Mouse (Mus musculus) G1E (cell line): ENCODE measurements around the gene Slc25a13. TPM values are rescaled to one million over a fixed set of nuclear protein-coding genes. Genes with fewer than 3 reads are reported as not detected.

Source experiments
- ATAC-seq: 2 replicates; pipeline ENCODE4 v1.8.0; 2016; ENCODE audit warnings: mild to moderate bottlenecking; ENCODE audit not compliant: insufficient number of reproducible peaks, poor library complexity, low FRiP score, severe bottlenecking; ENCODE audit errors: extremely low read depth
- DNase-seq: peaks from one replicate; pipeline ENCODE4 v3.0.0; 2012; ENCODE audit warnings: low spot score
- H3K27me3 ChIP-seq: 2 replicates; pipeline ENCODE4 v1.6.1; 2012; ENCODE audit warnings: mild to moderate bottlenecking, low read length, inconsistent platforms; ENCODE audit not compliant: insufficient read depth
- H3K36me3 ChIP-seq: replicated peaks from 2 replicates; pipeline ENCODE3; 2012; ENCODE audit warnings: mild to moderate bottlenecking, inconsistent platforms
- H3K4me1 ChIP-seq: 2 replicates; pipeline ENCODE4 v1.6.1; 2012; ENCODE audit warnings: low read depth, low read length, inconsistent platforms, mixed read lengths; ENCODE audit not compliant: insufficient read depth
- H3K4me3 ChIP-seq: 2 replicates; pipeline ENCODE4 v1.5.1; 2012; ENCODE audit warnings: low read depth, mild to moderate bottlenecking, inconsistent platforms, low read length, moderate library complexity, mixed read lengths
- H3K9me3 ChIP-seq: replicated peaks from 2 replicates; pipeline ENCODE4 v1.6.1; 2012; ENCODE audit warnings: inconsistent platforms
- CTCF ChIP-seq: IDR thresholded peaks from 2 replicates; pipeline ENCODE4 v1.5.1; 2012; ENCODE audit warnings: low read depth, low read length, inconsistent platforms, mixed read lengths
- GATA1 ChIP-seq: IDR thresholded peaks from 2 replicates; pipeline ENCODE4 v1.6.1; 2012; ENCODE audit warnings: borderline replicate concordance, low read length, inconsistent platforms, mixed read lengths
- GATA2 ChIP-seq: IDR thresholded peaks from 2 replicates; pipeline ENCODE4 v1.6.1; 2012; ENCODE audit warnings: low read depth, low read length, inconsistent platforms, borderline replicate concordance
- POLR2AphosphoS5 ChIP-seq: IDR thresholded peaks from 2 replicates; pipeline ENCODE4 v1.6.1; 2012; ENCODE audit warnings: low read depth, low read length, inconsistent platforms; ENCODE audit not compliant: insufficient replicate concordance
- TAL1 ChIP-seq: conservative IDR thresholded peaks from 2 replicates; pipeline ENCODE4 v1.6.1; 2012; ENCODE audit warnings: low read depth, low read length, inconsistent platforms, mixed read lengths
- polyA plus RNA-seq: library from polyadenylated mRNA; stranded (reverse); fragments of >175 nt; gene quantifications from 2 replicates; pipeline ENCODE4 v1.2.3, GENCODE M21; 2012
- total RNA-seq, 2 experiments: library from RNA; stranded (forward) in 1 of 2; stranded (reverse) in 1 of 2; fragments of 200-1000 nt in 1 of 2; fragments of >200 nt in 1 of 2; fragmentation: Nextera tagmentation in 1 of 2; gene quantifications; 2 replicates each; pipeline ENCODE4 v1.2.3; 2014 to 2017

Slc25a13 gene
- total and polyA plus RNA-seq, 3 experiments: 6.6 to 52.7 (median 24.6) TPM

DNA sequence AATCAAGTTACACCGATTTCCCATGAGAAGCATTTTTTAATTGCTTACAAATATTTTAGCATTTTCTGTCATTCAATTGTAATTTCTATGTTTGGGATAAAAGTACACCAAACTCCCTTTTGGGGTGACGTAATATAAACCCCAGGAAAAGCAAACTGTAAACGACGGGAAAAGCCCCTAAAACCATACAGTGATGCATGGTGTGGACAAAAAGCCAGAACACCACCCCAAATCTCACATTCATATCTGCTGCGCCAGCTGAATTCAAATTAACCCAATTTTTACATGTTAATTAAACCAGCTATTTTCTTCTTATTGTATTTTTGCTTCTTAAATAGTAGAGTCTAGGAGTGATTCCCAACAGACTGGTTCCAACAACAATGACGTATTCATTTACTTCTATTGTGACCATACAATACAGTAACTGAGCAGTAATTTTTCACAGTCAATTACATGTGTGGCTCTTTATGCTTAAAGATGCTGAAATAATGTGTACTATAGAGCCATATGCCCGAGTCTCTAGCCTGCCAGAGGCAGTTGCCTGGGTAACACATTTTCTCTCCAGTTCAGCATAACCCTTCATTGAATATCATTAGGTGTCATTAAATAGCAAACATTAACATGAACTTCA, 53.9 kb downstream of the Slc25a13 start:
- Histone ChIP-seq H3K4me1 (no peaks in the 10 kb centered on the region), H3K27me3 (no peaks in the 10 kb centered on the region), H3K4me3 (no peak overlapping the region), H3K9me3 (no peaks in the 10 kb centered on the region), H3K36me3 (peaks cover 45% of the 10 kb centered on the region)
- ATAC-seq (no peak), DNase-seq (no peak)
- TF ChIP-seq POLR2AphosphoS5: no peak
- no peak for TF ChIP-seq GATA1
- no peak for TF ChIP-seq GATA2
- no peak for TF ChIP-seq TAL1
- no peak for TF ChIP-seq CTCF

DNA sequence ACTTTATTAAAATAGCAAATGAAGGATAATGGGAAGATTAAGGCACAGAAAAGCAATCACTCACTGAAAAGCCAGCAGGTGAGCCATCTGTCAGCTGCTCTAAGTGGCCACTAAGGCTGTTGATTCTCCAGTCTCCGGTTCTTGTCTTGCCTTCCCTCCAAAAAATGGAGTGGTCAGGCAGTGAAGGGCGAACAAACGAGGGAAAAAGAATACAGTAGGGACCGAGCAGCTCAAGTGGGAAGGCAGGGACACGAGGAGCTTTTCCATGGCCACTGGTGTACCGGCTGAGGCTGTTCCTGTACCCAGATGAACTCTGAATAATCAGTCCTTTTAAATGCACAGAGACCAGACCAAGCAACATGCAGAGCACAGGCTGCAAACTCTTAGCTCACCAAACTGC, 54.8 kb downstream of the Slc25a13 start:
- Histone ChIP-seq H3K4me1 (no peaks in the 10 kb centered on the region), H3K9me3 (no peaks in the 10 kb centered on the region), H3K36me3 (peaks cover 41% of the 10 kb centered on the region), H3K27me3 (no peaks in the 10 kb centered on the region), H3K4me3 (no peak overlapping the region)
- DNase-seq: no peak
- TF ChIP-seq POLR2AphosphoS5: no peak
- TF ChIP-seq GATA2: no peak
- no peak for TF ChIP-seq CTCF
- TF ChIP-seq GATA1: no peak
- TF ChIP-seq TAL1: no peak
- no peak for ATAC-seq

DNA sequence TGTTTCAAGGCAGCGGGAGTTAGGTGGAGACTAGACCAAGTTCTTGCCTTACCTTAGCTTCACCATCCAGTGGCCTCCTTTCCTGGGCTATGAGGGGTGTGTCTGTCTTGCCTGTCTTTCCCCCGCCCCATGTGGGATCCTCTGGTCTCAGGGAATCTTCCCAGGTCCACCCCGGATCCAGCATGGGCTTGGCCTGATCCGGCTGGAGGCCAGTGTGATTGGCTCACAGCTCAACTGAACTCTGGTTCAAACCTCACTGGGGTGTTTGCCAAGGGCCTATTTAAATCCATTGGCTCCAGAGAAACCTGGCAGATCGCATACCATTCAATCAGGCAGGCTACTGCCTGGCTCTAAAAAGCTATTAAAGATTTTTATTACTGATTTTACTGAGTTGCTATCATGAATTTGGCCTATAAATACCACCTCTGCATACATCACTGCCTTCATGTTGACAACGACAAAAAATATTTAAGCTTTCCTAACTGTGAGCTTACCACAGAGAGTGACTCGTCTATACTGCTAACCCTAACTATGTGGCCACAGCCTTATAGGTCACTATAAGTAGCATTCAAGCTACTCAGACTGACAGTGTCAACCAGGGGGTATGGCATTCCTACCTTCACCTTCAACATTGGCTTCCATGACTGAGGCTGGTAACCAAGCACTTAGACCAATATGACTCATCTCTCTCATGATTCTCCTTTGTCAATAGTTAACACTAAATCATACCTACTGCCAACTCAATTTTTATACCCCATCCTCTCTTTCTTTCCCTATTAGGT, 56.1 kb downstream of the Slc25a13 start:
- DNase-seq (no peak), ATAC-seq (no peak)
- Histone ChIP-seq H3K36me3 (peaks cover 32% of the 10 kb centered on the region), H3K27me3 (no peaks in the 10 kb centered on the region), H3K9me3 (no peaks in the 10 kb centered on the region), H3K4me3 (no peak overlapping the region), H3K4me1 (no peaks in the 10 kb centered on the region)
- TF ChIP-seq GATA1 (no peak), TAL1 (no peak), POLR2AphosphoS5 (no peak)

DNA sequence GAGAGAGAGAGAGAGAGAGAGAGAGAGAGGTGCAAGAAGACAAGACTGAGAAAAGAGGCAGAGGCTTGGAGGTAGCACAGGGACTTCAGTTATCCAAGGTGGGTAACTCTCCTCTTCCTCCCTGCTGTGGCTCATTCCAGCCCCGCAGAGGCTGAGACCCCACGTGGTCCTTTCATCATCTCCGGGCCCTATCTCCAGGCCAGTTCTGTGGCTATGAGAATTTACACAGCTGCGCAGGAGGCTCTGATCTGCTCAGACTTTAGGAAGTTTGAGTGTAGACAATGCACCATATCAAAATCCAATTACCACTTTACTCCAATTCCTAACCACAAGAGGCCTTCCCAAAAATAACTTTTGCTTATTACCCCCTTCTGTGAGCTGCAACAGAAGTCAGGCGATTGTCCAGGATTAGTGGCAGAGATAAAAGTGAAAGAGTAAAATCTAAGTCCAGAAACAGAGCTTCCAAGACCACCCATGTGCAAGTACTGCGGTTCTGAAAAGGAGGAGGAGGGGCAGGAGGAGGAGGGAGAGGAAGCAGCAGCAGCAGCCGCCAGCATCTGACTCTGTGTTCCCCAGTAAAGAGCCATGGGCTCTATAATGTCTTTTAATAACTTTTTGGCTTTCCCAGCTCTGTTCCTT, 57.6 kb downstream of the Slc25a13 start:
- Histone ChIP-seq H3K4me1 (no peaks in the 10 kb centered on the region), H3K36me3 (peaks cover 36% of the 10 kb centered on the region), H3K27me3 (no peaks in the 10 kb centered on the region), H3K4me3 (no peak overlapping the region), H3K9me3 (no peaks in the 10 kb centered on the region)
- TF ChIP-seq GATA1 (no peak), GATA2 (no peak), CTCF (no peak), TAL1 (no peak), POLR2AphosphoS5 (no peak)
- DNase-seq (no peak), ATAC-seq (no peak)

DNA sequence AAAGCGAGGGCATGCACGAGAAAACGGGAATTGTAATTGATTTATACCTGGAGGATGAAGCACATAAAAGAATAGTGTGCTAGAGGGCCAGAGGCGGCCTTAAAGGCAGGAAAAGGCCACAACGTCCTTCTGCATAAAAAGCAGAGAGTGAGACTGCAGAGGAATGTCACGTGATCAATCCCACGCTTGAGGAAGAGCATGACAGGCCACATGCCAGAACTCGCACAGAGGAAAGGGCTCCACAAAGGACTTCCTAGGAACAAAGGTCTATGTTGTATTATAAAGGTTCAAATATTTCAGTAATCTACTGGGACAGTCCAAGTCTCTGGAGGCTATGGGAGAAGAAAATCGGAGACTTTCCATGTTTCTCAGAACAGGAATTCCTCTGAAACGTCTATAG, 63.5 kb downstream of the Slc25a13 start:
- TF ChIP-seq TAL1 (no peak), CTCF (no peak), GATA2 (no peak), GATA1 (no peak), POLR2AphosphoS5 (no peak)
- ATAC-seq: no peak

DNA sequence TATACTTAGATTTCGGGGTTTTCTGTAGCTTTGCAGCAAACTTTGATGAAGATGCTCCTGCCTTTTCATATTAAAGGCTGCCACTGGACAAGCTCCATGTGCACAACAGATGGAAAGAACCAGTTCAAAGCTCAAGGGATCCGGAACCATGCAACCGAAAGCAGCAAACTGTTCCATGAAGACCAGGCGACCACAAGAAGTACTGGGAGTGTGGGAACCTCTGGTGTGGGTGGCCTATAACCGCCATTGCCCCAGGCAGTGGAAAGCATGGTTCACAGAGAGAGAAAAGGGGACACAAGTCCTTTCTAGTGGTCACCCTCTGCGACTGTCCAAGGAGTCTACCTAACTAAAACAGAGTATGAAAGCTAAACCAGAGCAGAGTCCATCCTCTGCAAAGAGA, 66.2 kb downstream of the Slc25a13 start:
- TF ChIP-seq TAL1 (no peak), CTCF (no peak), POLR2AphosphoS5 (no peak), GATA2 (no peak), GATA1 (no peak)
- no peaks in the 10 kb centered on the region for H3K9me3 ChIP-seq
- no peak for ATAC-seq
- H3K4me1 ChIP-seq: no peaks in the 10 kb centered on the region
- peaks cover 83% of the 10 kb centered on the region for H3K36me3 ChIP-seq
- no peaks in the 10 kb centered on the region for H3K27me3 ChIP-seq
- H3K4me3 ChIP-seq: no peak overlapping the region
- no peak for DNase-seq

More for the DNA sequence above, 63.5 kb downstream of the Slc25a13 start:
- H3K4me1 ChIP-seq: no peaks in the 10 kb centered on the region
- DNase-seq: no peak
- H3K9me3 ChIP-seq: no peaks in the 10 kb centered on the region
- peaks cover 63% of the 10 kb centered on the region for H3K36me3 ChIP-seq
- H3K4me3 ChIP-seq: no peak overlapping the region
- H3K27me3 ChIP-seq: no peaks in the 10 kb centered on the region

DNA sequence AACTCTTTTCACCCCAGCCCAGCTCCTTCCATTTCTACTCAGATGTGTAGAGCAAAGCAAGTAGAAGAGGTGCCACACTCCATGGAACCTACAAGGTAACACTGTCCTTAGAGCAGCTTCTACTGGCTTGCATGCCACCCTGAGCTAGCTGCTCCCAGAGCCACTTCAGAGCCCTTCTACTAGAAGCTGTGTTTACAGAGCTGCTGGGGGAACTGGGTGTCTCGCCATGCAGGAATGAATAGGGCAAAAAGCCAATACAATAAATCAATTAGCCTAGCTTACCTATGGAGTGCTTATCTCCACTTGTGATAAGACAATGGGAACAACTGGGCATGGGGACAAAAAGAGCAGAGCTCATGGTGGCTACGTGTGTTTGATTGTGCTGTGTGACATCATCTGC, 67.2 kb downstream of the Slc25a13 start:
- TF ChIP-seq GATA2 (no peak), GATA1 (no peak), TAL1 (no peak), POLR2AphosphoS5 (no peak)
- Histone ChIP-seq H3K4me3 (no peak overlapping the region), H3K27me3 (no peaks in the 10 kb centered on the region), H3K36me3 (peaks cover 82% of the 10 kb centered on the region), H3K4me1 (no peaks in the 10 kb centered on the region), H3K9me3 (no peaks in the 10 kb centered on the region)
- DNase-seq (no peak), ATAC-seq (no peak)
